ENCODE assay signal across 8 mouse cellular contexts in the genomic region with DNA sequence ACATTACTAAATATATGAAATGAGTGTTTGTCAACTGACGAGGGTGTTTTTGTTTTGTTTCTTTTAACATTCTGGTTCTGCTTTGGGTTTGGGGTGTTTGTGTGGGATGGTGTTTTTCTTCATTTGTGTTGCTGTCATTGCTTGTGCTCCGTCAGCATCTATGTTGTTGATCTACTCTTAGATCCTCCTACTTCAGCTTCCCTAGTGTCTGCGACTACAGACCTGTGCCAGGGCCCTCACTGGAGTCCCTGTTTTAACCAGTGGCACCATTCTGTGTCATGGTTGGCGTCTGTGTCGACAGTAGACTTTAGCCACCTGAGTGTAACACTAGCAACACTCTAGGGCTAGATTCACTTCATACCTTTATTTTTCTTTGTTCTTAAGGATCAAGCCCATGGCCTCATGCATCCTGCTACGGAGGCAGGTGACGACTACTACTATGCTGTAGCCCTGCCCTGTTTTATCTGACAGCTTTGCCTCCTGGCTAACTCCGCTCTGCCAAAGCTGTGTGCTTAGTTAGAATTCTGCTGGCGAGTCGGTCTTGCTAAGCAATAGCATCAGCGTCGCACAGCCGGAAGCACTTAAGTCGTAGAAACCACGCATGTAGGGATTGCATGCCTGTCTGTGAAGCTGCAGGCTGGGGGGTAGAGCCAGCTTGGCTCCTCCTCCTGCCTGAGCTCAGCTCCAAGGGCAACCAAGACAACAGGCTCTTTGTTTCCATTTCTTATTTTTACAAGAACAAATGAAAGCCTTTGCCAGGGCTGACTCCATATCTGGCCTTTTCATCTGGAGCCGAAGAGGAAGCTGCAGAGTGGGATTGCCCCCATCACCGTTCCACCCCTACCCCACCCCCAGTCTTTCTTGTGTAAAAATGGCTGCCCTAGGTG.
A peak's percentile ranks its signal among the peaks of the same experiment; 100 is the strongest.
DNase-seq lines count a peak whose midpoint lies in the region; ATAC-seq and TF ChIP-seq lines count a peak whose summit lies in the region.

No protein-coding gene starts in this region.

- 53% methylated on average over 17 of the region's 17 CpGs for WGBS in forebrain, embryonic 11.5 days
- 30% methylated on average over 17 of the region's 17 CpGs for WGBS in heart, embryonic 14.5 days
- 48% methylated on average over 17 of the region's 17 CpGs for WGBS in kidney, embryonic 15.5 days
- WGBS in limb, embryonic 14.5 days, result 27% methylated on average over 17 of the region's 17 CpGs
- 32% methylated on average over 17 of the region's 17 CpGs for WGBS in midbrain, embryonic 14.5 days
- 50% methylated on average over 17 of the region's 17 CpGs for WGBS in stomach, embryonic 15.5 days

- H3K4me3 ChIP-seq in forebrain, embryonic 11.5 days (ENCODE audit: low read depth, low read length), result no peak overlapping the region
- H3K4me3 ChIP-seq in heart, embryonic 14.5 days (ENCODE audit: control insufficient read depth in 1 of 2, insufficient read depth in 1 of 2, low read depth in 1 of 2, low read length in 2 of 2), result 0 out of 4 replicates have a peak overlapping the region, but pooled peaks of 1 of the 2 experiments have one; percentile 9
- H3K4me3 ChIP-seq in kidney, embryonic 15.5 days (replicated peaks), result no peak overlapping the region
- no peak overlapping the region for H3K4me3 ChIP-seq in limb, embryonic 14.5 days (replicated peaks; ENCODE audit: low read length)
- H3K4me3 ChIP-seq in midbrain, embryonic 14.5 days (replicated peaks; ENCODE audit: low read depth, low read length), result no peak overlapping the region; the same call in 1 of the 2 replicates
- H3K4me3 ChIP-seq in stomach, embryonic 15.5 days (replicated peaks), result no peak overlapping the region

- no peaks in the 10 kb centered on the region for H3K27me3 ChIP-seq in forebrain, embryonic 11.5 days (ENCODE audit: control insufficient read depth, insufficient read depth, low read length)
- H3K27me3 ChIP-seq in heart, embryonic 14.5 days (ENCODE audit: control insufficient read depth, insufficient read depth, low read length), result no peaks in the 10 kb centered on the region
- no peaks in the 10 kb centered on the region for H3K27me3 ChIP-seq in kidney, embryonic 15.5 days
- H3K27me3 ChIP-seq in limb, embryonic 14.5 days (ENCODE audit: control insufficient read depth, insufficient read depth, low read length), result no peaks in the 10 kb centered on the region
- no peaks in the 10 kb centered on the region for H3K27me3 ChIP-seq in midbrain, embryonic 14.5 days (ENCODE audit: control insufficient read depth, insufficient read depth, low read length)
- H3K27me3 ChIP-seq in stomach, embryonic 15.5 days (replicated peaks), result no peaks in the 10 kb centered on the region

- peak; percentile 87 for ATAC-seq in forebrain, embryonic 11.5 days (replicated peaks; ENCODE audit: low FRiP score)
- ATAC-seq in heart, embryonic 14.5 days (ENCODE audit: insufficient number of reproducible peaks, insufficient read depth, low FRiP score, low read depth), result peak; percentile 59
- peak; percentile 79 for ATAC-seq in kidney, embryonic 15.5 days (replicated peaks; ENCODE audit: low FRiP score)
- ATAC-seq in limb, embryonic 14.5 days (ENCODE audit: low FRiP score, low read depth), result peak; percentile 95
- ATAC-seq in midbrain, embryonic 14.5 days (ENCODE audit: low FRiP score, low TSS enrichment), result peak; percentile 89
- ATAC-seq in stomach, embryonic 15.5 days (ENCODE audit: insufficient read depth, low FRiP score, low read depth), result peak; percentile 81

- 0 out of 2 replicates have a peak overlapping the region, but pooled peaks have one; percentile 4 for H3K27ac ChIP-seq in forebrain, embryonic 11.5 days (ENCODE audit: low read depth, low read length)
- H3K27ac ChIP-seq in heart, embryonic 14.5 days (replicated peaks in 1 of 2; ENCODE audit: control insufficient read depth in 1 of 2, insufficient read depth in 1 of 2, low read depth in 2 of 2, low read length in 2 of 2), result peak overlapping the region; percentile 67 to 68
- H3K27ac ChIP-seq in kidney, embryonic 15.5 days, result peak overlapping the region; percentile 84
- H3K27ac ChIP-seq in limb, embryonic 14.5 days (replicated peaks; ENCODE audit: low read depth, low read length), result peak overlapping the region; percentile 87
- peak overlapping the region; percentile 86 for H3K27ac ChIP-seq in midbrain, embryonic 14.5 days (replicated peaks; ENCODE audit: low read depth, low read length)
- peak overlapping the region; percentile 64 for H3K27ac ChIP-seq in stomach, embryonic 15.5 days

- no peaks in the 10 kb centered on the region for H3K9me3 ChIP-seq in forebrain, embryonic 11.5 days (ENCODE audit: control insufficient read depth, low read length)
- no peaks in the 10 kb centered on the region for H3K9me3 ChIP-seq in heart, embryonic 14.5 days (ENCODE audit: control insufficient read depth, low read length)
- H3K9me3 ChIP-seq in kidney, embryonic 15.5 days (replicated peaks), result no peaks in the 10 kb centered on the region
- H3K9me3 ChIP-seq in limb, embryonic 14.5 days (ENCODE audit: control insufficient read depth, low read length), result no peaks in the 10 kb centered on the region
- no peaks in the 10 kb centered on the region for H3K9me3 ChIP-seq in midbrain, embryonic 14.5 days (ENCODE audit: control insufficient read depth, low read length)
- H3K9me3 ChIP-seq in stomach, embryonic 15.5 days, result no peaks in the 10 kb centered on the region

- H3K4me2 ChIP-seq in forebrain, embryonic 11.5 days (ENCODE audit: low read depth, low read length, severe bottlenecking), result no peak overlapping the region
- peak overlapping the region; percentile 41 for H3K4me2 ChIP-seq in heart, embryonic 14.5 days (ENCODE audit: low read length)
- peak overlapping the region; percentile 39 for H3K4me2 ChIP-seq in kidney, embryonic 15.5 days
- peak overlapping the region; percentile 32 for H3K4me2 ChIP-seq in limb, embryonic 14.5 days (replicated peaks; ENCODE audit: low read depth, low read length, severe bottlenecking)
- H3K4me2 ChIP-seq in midbrain, embryonic 14.5 days (ENCODE audit: low read length), result peak overlapping the region; percentile 28
- peak overlapping the region; percentile 21; the same call in 1 of the 2 replicates for H3K4me2 ChIP-seq in stomach, embryonic 15.5 days

- H3K4me1 ChIP-seq in forebrain, embryonic 11.5 days (replicated peaks; ENCODE audit: control insufficient read depth, insufficient read depth, low read length), result peaks cover 2% of the 10 kb centered on the region; the same call in 1 of the 2 replicates
- peaks cover 10 to 18% of the 10 kb centered on the region in 2 experiments for H3K4me1 ChIP-seq in heart, embryonic 14.5 days (ENCODE audit: control insufficient read depth in 2 of 2, insufficient read depth in 2 of 2, low read length in 2 of 2)
- H3K4me1 ChIP-seq in kidney, embryonic 15.5 days, result peaks cover 15% of the 10 kb centered on the region
- H3K4me1 ChIP-seq in limb, embryonic 14.5 days (ENCODE audit: control insufficient read depth, insufficient read depth, low read length), result peaks cover 21% of the 10 kb centered on the region
- H3K4me1 ChIP-seq in midbrain, embryonic 14.5 days (ENCODE audit: control insufficient read depth, insufficient read depth, low read length), result peaks cover 15% of the 10 kb centered on the region
- peaks cover 5% of the 10 kb centered on the region; the same call in 1 of the 2 replicates for H3K4me1 ChIP-seq in stomach, embryonic 15.5 days

- H3K36me3 ChIP-seq in forebrain, embryonic 11.5 days (ENCODE audit: control insufficient read depth, insufficient read depth, low read length), result no peaks in the 10 kb centered on the region
- no peaks in the 10 kb centered on the region; the same call in 1 of the 2 replicates for H3K36me3 ChIP-seq in heart, embryonic 14.5 days (ENCODE audit: control insufficient read depth, insufficient read depth, low read length)
- peaks cover 21% of the 10 kb centered on the region for H3K36me3 ChIP-seq in kidney, embryonic 15.5 days
- H3K36me3 ChIP-seq in limb, embryonic 14.5 days (ENCODE audit: control insufficient read depth, insufficient read depth, low read length), result no peaks in the 10 kb centered on the region
- no peaks in the 10 kb centered on the region for H3K36me3 ChIP-seq in midbrain, embryonic 14.5 days (ENCODE audit: control insufficient read depth, insufficient read depth, low read length)
- no peaks in the 10 kb centered on the region for H3K36me3 ChIP-seq in stomach, embryonic 15.5 days

- no peak for TF ChIP-seq POLR2A in limb, embryonic 14.5 days (IDR thresholded peaks at IDR 0.05; ENCODE audit: borderline replicate concordance, extremely low read depth, insufficient read depth, insufficient read length)

- peak; percentile 40 for DNase-seq in ovary, adult 18-20 months (ENCODE audit: low spot score)
- DNase-seq in ovary, postnatal 10 days (ENCODE audit: low spot score), result no peak
- DNase-seq in forebrain, embryonic 11.5 days (ENCODE audit: low spot score), result peak; percentile 64
- peak; percentile 87 for DNase-seq in limb, embryonic 14.5 days (ENCODE audit: low spot score)
- DNase-seq in midbrain, embryonic 14.5 days, result peak; percentile 85

- H3K9ac ChIP-seq in forebrain, embryonic 11.5 days (ENCODE audit: low read length), result no peak overlapping the region
- H3K9ac ChIP-seq in heart, embryonic 14.5 days (ENCODE audit: low read length), result 0 out of 2 replicates have a peak overlapping the region, but pooled peaks have one; percentile 2
- H3K9ac ChIP-seq in kidney, embryonic 15.5 days, result 0 out of 2 replicates have a peak overlapping the region, but pooled peaks have one; percentile 5
- H3K9ac ChIP-seq in limb, embryonic 14.5 days (ENCODE audit: low read depth, low read length, severe bottlenecking), result no peak overlapping the region
- H3K9ac ChIP-seq in midbrain, embryonic 14.5 days (replicated peaks; ENCODE audit: low read length), result 0 out of 2 replicates have a peak overlapping the region, but pooled peaks have one; percentile 23
- no peak overlapping the region for H3K9ac ChIP-seq in stomach, embryonic 15.5 days

Comparison
In these comparisons a context has a peak if more than half of its experiments do, and no peak if none do; other contexts are left out.
1. H3K27ac ChIP-seq: peak in every context shown above with its lines; median percentile 87 in limb, embryonic 14.5 days; 86 in midbrain, embryonic 14.5 days; 84 in kidney, embryonic 15.5 days; 68 in heart, embryonic 14.5 days; 64 in stomach, embryonic 15.5 days; 4 in forebrain, embryonic 11.5 days.
2. H3K9ac ChIP-seq: peak in heart, embryonic 14.5 days (single experiment), kidney, embryonic 15.5 days (single experiment) and midbrain, embryonic 14.5 days (single experiment); none in forebrain, embryonic 11.5 days (single experiment), limb, embryonic 14.5 days (single experiment) and stomach, embryonic 15.5 days (single experiment).
3. Peak in every context shown above with its lines, with median percentiles within 50 percentile points of each other: ATAC-seq.